Mouse (Mus musculus): ENCODE measurements around the gene Olfr458.

- no peak for TF ChIP-seq GATA1 (IDR thresholded peaks at IDR 0.05; ENCODE audit: borderline replicate concordance, low read length)
- TF ChIP-seq FLI1 (IDR thresholded peaks at IDR 0.05; ENCODE audit: low read length), result no peak
These were observed 38.7 kb downstream of the Olfr458 start for GRCm38 (mm10) chr6:42426337-42426736.
